Mouse (Mus musculus): ENCODE measurements around the gene Sv2b. TPM values are rescaled to one million over a fixed set of nuclear protein-coding genes. Genes with fewer than 3 reads are reported as not detected.

The Sv2b gene
- polyA plus RNA-seq, 1 experiment from 2014 or later = 0.67 TPM

GRCm38 (mm10) chr7:75128036-75128435, 181.0 kb downstream of the Sv2b start:
- Histone ChIP-seq H3K9me3 (ENCODE audit: control insufficient read depth, low read length) (no peaks in the 10 kb centered on the region), H3K4me3 (ENCODE audit: low read depth, low read length) (no peak overlapping the region), H3K27ac (replicated peaks) (no peak overlapping the region), H3K4me1 (replicated peaks; ENCODE audit: control insufficient read depth, insufficient read depth) (no peaks in the 10 kb centered on the region), H3K36me3 (ENCODE audit: control insufficient read depth, insufficient read depth, low read length) (no peaks in the 10 kb centered on the region), H3K9ac (ENCODE audit: low read length) (no peak overlapping the region), H3K4me2 (replicated peaks; ENCODE audit: low read depth) (no peak overlapping the region), H3K27me3 (ENCODE audit: control insufficient read depth, insufficient read depth, low read length) (no peaks in the 10 kb centered on the region)
- DNase-seq (ENCODE audit: low spot score) = no peak
- 90% methylated on average over 4 of the region's 4 CpGs for WGBS
- no peak for ATAC-seq (ENCODE audit: low FRiP score, low TSS enrichment)
- TF ChIP-seq CTCF (IDR thresholded peaks at IDR 0.05; ENCODE audit: low read depth) (no peak), EP300 (optimal IDR thresholded peaks at IDR 0.05) (no peak)

GRCm38 (mm10) chr7:75124067-75124466, 185.0 kb downstream of the Sv2b start:
- WGBS = 87% methylated on average over 5 of the region's 5 CpGs
- Histone ChIP-seq H3K4me1 (replicated peaks; ENCODE audit: control insufficient read depth, insufficient read depth) (no peaks in the 10 kb centered on the region), H3K9me3 (ENCODE audit: control insufficient read depth, low read length) (no peaks in the 10 kb centered on the region), H3K27me3 (ENCODE audit: control insufficient read depth, insufficient read depth, low read length) (no peaks in the 10 kb centered on the region), H3K4me3 (ENCODE audit: low read depth, low read length) (no peak overlapping the region), H3K36me3 (ENCODE audit: control insufficient read depth, insufficient read depth, low read length) (no peaks in the 10 kb centered on the region), H3K27ac (replicated peaks) (no peak overlapping the region), H3K9ac (ENCODE audit: low read length) (no peak overlapping the region), H3K4me2 (replicated peaks; ENCODE audit: low read depth) (no peak overlapping the region)
- no peak for DNase-seq (ENCODE audit: low spot score)
- TF ChIP-seq CTCF (IDR thresholded peaks at IDR 0.05; ENCODE audit: low read depth) (no peak), EP300 (optimal IDR thresholded peaks at IDR 0.05) (no peak)
- ATAC-seq (ENCODE audit: low FRiP score, low TSS enrichment) = no peak

GRCm38 (mm10) chr7:75118022-75118673, 190.9 kb downstream of the Sv2b start:
- peak overlapping the region; percentile 21; the same call in 1 of the 2 replicates for H3K4me3 ChIP-seq (ENCODE audit: low read depth, low read length)
- DNase-seq (ENCODE audit: low spot score) = no peak
- no peaks in the 10 kb centered on the region for H3K36me3 ChIP-seq (ENCODE audit: control insufficient read depth, insufficient read depth, low read length)
- no peak overlapping the region for H3K27ac ChIP-seq (replicated peaks)
- H3K27me3 ChIP-seq (ENCODE audit: control insufficient read depth, insufficient read depth, low read length) = no peaks in the 10 kb centered on the region
- peak; percentile 54; the same call in 1 of the 2 replicates for ATAC-seq (ENCODE audit: low FRiP score, low TSS enrichment)
- TF ChIP-seq EP300 (optimal IDR thresholded peaks at IDR 0.05) = no peak
- TF ChIP-seq CTCF (IDR thresholded peaks at IDR 0.05; ENCODE audit: low read depth) = no peak
- H3K4me1 ChIP-seq (replicated peaks; ENCODE audit: control insufficient read depth, insufficient read depth) = no peaks in the 10 kb centered on the region
- peak overlapping the region; percentile 52 for H3K4me2 ChIP-seq (replicated peaks; ENCODE audit: low read depth)
- H3K9me3 ChIP-seq (ENCODE audit: control insufficient read depth, low read length) = no peaks in the 10 kb centered on the region
- WGBS = 34% methylated on average over 7 of the region's 7 CpGs
- H3K9ac ChIP-seq (ENCODE audit: low read length) = no peak overlapping the region

GRCm38 (mm10) chr7:75110689-75111088, 198.4 kb downstream of the Sv2b start:
- no peaks in the 10 kb centered on the region for H3K9me3 ChIP-seq (ENCODE audit: control insufficient read depth, low read length)
- peak; percentile 16 for DNase-seq (ENCODE audit: low spot score)
- no peaks in the 10 kb centered on the region for H3K36me3 ChIP-seq (ENCODE audit: control insufficient read depth, insufficient read depth, low read length)
- H3K4me2 ChIP-seq (replicated peaks; ENCODE audit: low read depth) = no peak overlapping the region
- H3K27ac ChIP-seq (replicated peaks) = no peak overlapping the region
- no peaks in the 10 kb centered on the region for H3K4me1 ChIP-seq (replicated peaks; ENCODE audit: control insufficient read depth, insufficient read depth)
- no peak overlapping the region for H3K4me3 ChIP-seq (ENCODE audit: low read depth, low read length)
- 9% methylated on average over 6 of the region's 6 CpGs for WGBS
- TF ChIP-seq EP300 (optimal IDR thresholded peaks at IDR 0.05) = no peak
- TF ChIP-seq CTCF (IDR thresholded peaks at IDR 0.05; ENCODE audit: low read depth) = peak; percentile 89
- no peak; the same call in 1 of the 2 replicates for ATAC-seq (ENCODE audit: low FRiP score, low TSS enrichment)
- H3K9ac ChIP-seq (ENCODE audit: low read length) = no peak overlapping the region
- H3K27me3 ChIP-seq (ENCODE audit: control insufficient read depth, insufficient read depth, low read length) = no peaks in the 10 kb centered on the region

- Histone ChIP-seq H3K27ac (replicated peaks) (no peak overlapping the region), H3K9me3 (ENCODE audit: control insufficient read depth, low read length) (no peaks in the 10 kb centered on the region), H3K4me2 (replicated peaks; ENCODE audit: low read depth) (no peak overlapping the region), H3K27me3 (ENCODE audit: control insufficient read depth, insufficient read depth, low read length) (no peaks in the 10 kb centered on the region), H3K4me1 (replicated peaks; ENCODE audit: control insufficient read depth, insufficient read depth) (no peaks in the 10 kb centered on the region), H3K4me3 (ENCODE audit: low read depth, low read length) (no peak overlapping the region), H3K9ac (ENCODE audit: low read length) (no peak overlapping the region), H3K36me3 (ENCODE audit: control insufficient read depth, insufficient read depth, low read length) (no peaks in the 10 kb centered on the region)
- ATAC-seq (ENCODE audit: low FRiP score, low TSS enrichment) (no peak), DNase-seq (ENCODE audit: low spot score) (peak; percentile 51)
- TF ChIP-seq EP300 (optimal IDR thresholded peaks at IDR 0.05) (no peak), CTCF (IDR thresholded peaks at IDR 0.05; ENCODE audit: low read depth) (peak; percentile 76)
These were observed 201.6 kb downstream of the Sv2b start for GRCm38 (mm10) chr7:75107441-75107840.

- H3K9ac ChIP-seq (ENCODE audit: low read length) = no peak overlapping the region
- DNase-seq (ENCODE audit: low spot score) (no peak), ATAC-seq (ENCODE audit: low FRiP score, low TSS enrichment) (no peak)
- no peak overlapping the region for H3K4me3 ChIP-seq (ENCODE audit: low read depth, low read length)
- H3K4me1 ChIP-seq (replicated peaks; ENCODE audit: control insufficient read depth, insufficient read depth) = no peaks in the 10 kb centered on the region
- WGBS = 59% methylated on average over 1 of the region's 1 CpGs
- no peaks in the 10 kb centered on the region for H3K9me3 ChIP-seq (ENCODE audit: control insufficient read depth, low read length)
- H3K27me3 ChIP-seq (ENCODE audit: control insufficient read depth, insufficient read depth, low read length) = no peaks in the 10 kb centered on the region
- H3K27ac ChIP-seq (replicated peaks) = no peak overlapping the region
- H3K36me3 ChIP-seq (ENCODE audit: control insufficient read depth, insufficient read depth, low read length) = no peaks in the 10 kb centered on the region
- TF ChIP-seq CTCF (IDR thresholded peaks at IDR 0.05; ENCODE audit: low read depth) (no peak), EP300 (optimal IDR thresholded peaks at IDR 0.05) (no peak)
- no peak overlapping the region for H3K4me2 ChIP-seq (replicated peaks; ENCODE audit: low read depth)
These were observed 205.2 kb downstream of the Sv2b start for GRCm38 (mm10) chr7:75103900-75104299.

Measured in stomach, postnatal 0 days (tissue).